Mouse (Mus musculus) hindbrain, embryonic 15.5 days (tissue): ENCODE measurements around the gene Hpcal1. TPM values are rescaled to one million over a fixed set of nuclear protein-coding genes. Genes with fewer than 3 reads are reported as not detected.
"Not testable (repeated sequence)": the region's sequence is repeated elsewhere in the genome, so short reads cannot be mapped to it uniquely, and the experiment has no call there.

Experiments
- ATAC-seq: fragments of 200-750 bp; cut with Nextera tagmentation; 2 replicates; pipeline ENCODE4 v1.8.0; 2017; ENCODE audit warnings: low read depth, moderate number of reproducible peaks, moderate TSS enrichment; ENCODE audit not compliant: low FRiP score
- H3K27ac ChIP-seq: fragments of 300-500 bp; sonication (generic); replicated peaks from 2 replicates; pipeline ENCODE4 v1.5.1; 2015; ENCODE audit warnings: mild to moderate bottlenecking, inconsistent platforms
- H3K27me3 ChIP-seq: fragments of 300-500 bp; sonication (generic); 2 replicates; pipeline ENCODE4 v1.6.1; 2015; ENCODE audit warnings: control low read depth, inconsistent platforms
- H3K36me3 ChIP-seq: fragments of 300-500 bp; sonication (generic); 2 replicates; pipeline ENCODE4 v1.6.1; 2015; ENCODE audit warnings: control low read depth, inconsistent platforms
- H3K4me1 ChIP-seq: fragments of 300-500 bp; sonication (generic); replicated peaks from 2 replicates; pipeline ENCODE4 v1.6.1; 2015; ENCODE audit warnings: control low read depth, inconsistent platforms
- H3K4me2 ChIP-seq: fragments of 300-500 bp; sonication (generic); 2 replicates; pipeline ENCODE4 v1.6.1; 2015; ENCODE audit warnings: moderate library complexity, mild to moderate bottlenecking, inconsistent platforms
- H3K4me3 ChIP-seq: fragments of 300-500 bp; sonication (generic); 2 replicates; pipeline ENCODE4 v1.5.1; 2015; ENCODE audit warnings: mild to moderate bottlenecking, inconsistent platforms
- H3K9ac ChIP-seq: fragments of 300-500 bp; sonication (generic); 2 replicates; pipeline ENCODE4 v1.6.1; 2015; ENCODE audit warnings: inconsistent platforms
- H3K9me3 ChIP-seq: fragments of 300-500 bp; sonication (generic); 2 replicates; pipeline ENCODE4 v1.6.1; 2016; ENCODE audit warnings: control low read depth, inconsistent platforms
- WGBS: fragments of 180-500 bp; shearing (Covaris S2); methylation state at CpG from one replicate; pipeline ENCODE4 v1.1.7; 2015; 5-methylcytosine and 5-hydroxymethylcytosine counted together
- polyA plus RNA-seq: library from polyadenylated mRNA; unstranded; fragments of >200 nt; fragmentation: Nextera tagmentation; extraction: Ambion mirVana; gene quantifications from 2 replicates; pipeline ENCODE4 v1.2.1, GENCODE M21; 2015

The Hpcal1 gene
- polyA plus RNA-seq, 1 experiment from 2014 or later: 128 TPM

GRCm38 (mm10) chr12:17778320-17778719, 87.7 kb downstream of the Hpcal1 start:
- Histone ChIP-seq H3K4me2 (no peak overlapping the region), H3K27me3 (no peaks in the 10 kb centered on the region), H3K9me3 (no peaks in the 10 kb centered on the region), H3K36me3 (no peaks in the 10 kb centered on the region), H3K27ac (no peak overlapping the region), H3K4me1 (peaks cover 7% of the 10 kb centered on the region), H3K9ac (no peak overlapping the region), H3K4me3 (no peak overlapping the region)
- 17% methylated on average over 3 of the region's 3 CpGs for WGBS
- ATAC-seq: no peak; the same call in 1 of the 2 replicates

- WGBS: 27% methylated on average over 3 of the region's 3 CpGs
- no peak overlapping the region for H3K9ac ChIP-seq
Measured at GRCm38 (mm10) chr12:17779093-17779492, 88.4 kb downstream of the Hpcal1 start.

GRCm38 (mm10) chr12:17789486-17789885, 98.8 kb downstream of the Hpcal1 start:
- no peaks in the 10 kb centered on the region for H3K4me1 ChIP-seq
- H3K27me3 ChIP-seq: no peaks in the 10 kb centered on the region
- ATAC-seq: no peak
- H3K36me3 ChIP-seq: no peaks in the 10 kb centered on the region
- no peaks in the 10 kb centered on the region for H3K9me3 ChIP-seq
- WGBS: 58% methylated on average over 3 of the region's 3 CpGs
- no peak overlapping the region for H3K9ac ChIP-seq
- H3K4me2 ChIP-seq: no peak overlapping the region
- no peak overlapping the region for H3K27ac ChIP-seq
- no peak overlapping the region for H3K4me3 ChIP-seq

More at GRCm38 (mm10) chr12:17779093-17779492, 88.4 kb downstream of the Hpcal1 start:
- ATAC-seq: peak; percentile 63; the same call in 1 of the 2 replicates
- Histone ChIP-seq H3K27ac (0 out of 2 replicates have a peak overlapping the region, but pooled peaks have one; percentile 20), H3K36me3 (no peaks in the 10 kb centered on the region), H3K4me1 (peaks cover 7% of the 10 kb centered on the region), H3K9me3 (no peaks in the 10 kb centered on the region), H3K27me3 (no peaks in the 10 kb centered on the region), H3K4me3 (no peak overlapping the region), H3K4me2 (no peak overlapping the region)

DNA sequence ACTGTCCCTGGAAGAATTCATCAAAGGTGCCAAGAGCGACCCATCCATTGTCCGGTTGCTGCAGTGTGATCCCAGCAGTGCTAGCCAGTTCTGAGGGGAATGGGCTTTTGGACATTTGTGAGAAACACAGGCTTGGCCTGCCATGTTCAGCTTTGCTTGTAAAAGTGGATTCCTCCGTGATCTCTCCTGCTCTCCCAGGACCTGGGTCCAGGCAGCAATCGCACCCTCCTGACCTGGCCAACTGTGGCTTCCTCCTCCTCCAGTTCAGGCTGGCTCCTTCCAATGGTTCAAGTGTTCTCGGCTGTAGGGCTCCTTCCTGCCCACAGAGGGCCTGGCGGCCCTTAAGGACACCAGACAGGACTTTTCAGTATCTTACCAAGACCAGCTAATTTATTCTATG, 100.5 kb downstream of the Hpcal1 start:
- Histone ChIP-seq H3K27ac (no peak overlapping the region), H3K9ac (no peak overlapping the region), H3K4me2 (no peak overlapping the region), H3K27me3 (no peaks in the 10 kb centered on the region), H3K9me3 (no peaks in the 10 kb centered on the region), H3K4me1 (no peaks in the 10 kb centered on the region), H3K4me3 (no peak overlapping the region), H3K36me3 (no peaks in the 10 kb centered on the region)
- ATAC-seq: no peak
- WGBS: 90% methylated on average over 6 of the region's 6 CpGs

GRCm38 (mm10) chr12:17792756-17793155, 102.1 kb downstream of the Hpcal1 start:
- no peaks in the 10 kb centered on the region for H3K4me1 ChIP-seq
- ATAC-seq: no peak
- H3K4me3 ChIP-seq: no peak overlapping the region
- H3K36me3 ChIP-seq: no peaks in the 10 kb centered on the region
- H3K27me3 ChIP-seq: no peaks in the 10 kb centered on the region
- H3K9me3 ChIP-seq: no peaks in the 10 kb centered on the region
- no peak overlapping the region for H3K4me2 ChIP-seq
- no peak overlapping the region for H3K9ac ChIP-seq
- H3K27ac ChIP-seq: no peak overlapping the region
- 96% methylated on average over 1 of the region's 1 CpGs for WGBS

GRCm38 (mm10) chr12:17795660-17796278, 105.1 kb downstream of the Hpcal1 start:
- Histone ChIP-seq H3K4me1 (no peaks in the 10 kb centered on the region), H3K9me3 (no peaks in the 10 kb centered on the region), H3K36me3 (no peaks in the 10 kb centered on the region), H3K27me3 (no peaks in the 10 kb centered on the region), H3K9ac (no peak overlapping the region), H3K4me3 (no peak overlapping the region), H3K4me2 (no peak overlapping the region), H3K27ac (no peak overlapping the region)
- ATAC-seq: peak; percentile 38; the same call in 1 of the 2 replicates
- WGBS: 70% methylated on average over 3 of the region's 3 CpGs

GRCm38 (mm10) chr12:17798261-17798660, 107.6 kb downstream of the Hpcal1 start:
- not testable (repeated sequence) for H3K4me3 ChIP-seq, H3K4me2 ChIP-seq, H3K4me1 ChIP-seq, H3K9me3 ChIP-seq, H3K9ac ChIP-seq, ATAC-seq, H3K36me3 ChIP-seq, H3K27ac ChIP-seq, H3K27me3 ChIP-seq
- 92% methylated on average over 11 of the region's 11 CpGs for WGBS

- Histone ChIP-seq H3K4me1 (no peaks in the 10 kb centered on the region), H3K27me3 (no peaks in the 10 kb centered on the region), H3K9ac (no peak overlapping the region), H3K27ac (no peak overlapping the region), H3K4me2 (no peak overlapping the region), H3K36me3 (no peaks in the 10 kb centered on the region), H3K4me3 (no peak overlapping the region), H3K9me3 (no peaks in the 10 kb centered on the region)
- 38% methylated on average over 2 of the region's 2 CpGs for WGBS
- ATAC-seq: peak; percentile 45; the same call in 1 of the 2 replicates
Measured at GRCm38 (mm10) chr12:17808542-17808941, 117.9 kb downstream of the Hpcal1 start.

- H3K27me3 ChIP-seq, H3K4me1 ChIP-seq, H3K36me3 ChIP-seq, H3K4me3 ChIP-seq, H3K9me3 ChIP-seq, H3K9ac ChIP-seq, H3K4me2 ChIP-seq, ATAC-seq, H3K27ac ChIP-seq: not testable (repeated sequence)
- 88% methylated on average over 1 of the region's 1 CpGs for WGBS
Measured at GRCm38 (mm10) chr12:17835279-17835678, 144.6 kb downstream of the Hpcal1 start.

Other genes starting within 250 kb of the Hpcal1 start
- 132 and 134 TPM in 2 replicates for gene Odc1, start 146.1 kb upstream of the Hpcal1 start, polyA plus RNA-seq